Mouse (Mus musculus) ES-Bruce4 (cell line): ENCODE measurements at regions not wholly inside any gene's neighbourhood (a gene's known extent, or its start where the extent isn't known, plus 50 kb on each side); places are given as distances from the start of the nearest gene placed in this dataset.

ENCODE experiments used
- CTCF ChIP-seq: IDR thresholded peaks from one replicate; pipeline ENCODE4 v1.8.1; 2011; ENCODE audit warnings: low read depth, low read length
- EP300 ChIP-seq: IDR thresholded peaks from 2 replicates; pipeline ENCODE4 v1.6.1; 2011; ENCODE audit warnings: low read depth, low read length; ENCODE audit not compliant: insufficient read depth
- POLR2A ChIP-seq: IDR thresholded peaks from one replicate; pipeline ENCODE4 v1.8.1; 2011; ENCODE audit warnings: low read length; ENCODE audit not compliant: insufficient read depth

- TF ChIP-seq POLR2A (no peak), CTCF (no peak), EP300 (no peak)
Measured at GRCm38 (mm10) chr4:55724286-55724685, 192.0 kb upstream of the Klf4 start.
